Mouse (Mus musculus) myocyte (in vitro differentiated cells): ENCODE data around the gene Bcl6. TPM values are rescaled to one million over a fixed set of nuclear protein-coding genes. Genes with fewer than 3 reads are reported as not detected.

ENCODE experiments used
- H3K27me3 ChIP-seq: one replicate; pipeline ENCODE4 v1.6.1; 2011; ENCODE audit not compliant: control insufficient read depth, insufficient read depth, insufficient read length
- H3K36me3 ChIP-seq: one replicate; pipeline ENCODE4 v1.6.1; 2011; ENCODE audit not compliant: control insufficient read depth, insufficient read depth
- H3K4me2 ChIP-seq: one replicate; pipeline ENCODE4 v1.6.1; 2011; ENCODE audit warnings: low read depth, control low read depth
- H3K4me3 ChIP-seq: one replicate; pipeline ENCODE4 v1.5.1; 2011; ENCODE audit warnings: mild to moderate bottlenecking, control low read depth, moderate library complexity
- H3K79me2 ChIP-seq: one replicate; pipeline ENCODE4 v1.6.1; 2011; ENCODE audit not compliant: control insufficient read depth, insufficient read depth
- H3ac ChIP-seq: one replicate; pipeline ENCODE4 v1.6.1; 2011; ENCODE audit not compliant: control insufficient read depth, insufficient read length
- CEBPB ChIP-seq: IDR thresholded peaks from 2 replicates; pipeline ENCODE4 v1.6.1; 2011; ENCODE audit warnings: mild to moderate bottlenecking, moderate library complexity; ENCODE audit not compliant: poor library complexity, insufficient read depth, severe bottlenecking
- E2F4 ChIP-seq: IDR thresholded peaks from one replicate; pipeline ENCODE4 v1.6.1; 2011; ENCODE audit warnings: mild to moderate bottlenecking, control low read depth, moderate library complexity; ENCODE audit not compliant: insufficient read depth
- MAX ChIP-seq: IDR thresholded peaks from one replicate; pipeline ENCODE4 v1.6.1; 2011; ENCODE audit warnings: low read depth, mild to moderate bottlenecking, control low read depth
- MYOD1 ChIP-seq, 3 experiments: IDR thresholded peaks; one replicate each; pipeline ENCODE4 v1.6.1; 2011; ENCODE audit warnings: control low read depth in 2 of 3, low read depth in 2 of 3, mild to moderate bottlenecking in 2 of 3, moderate library complexity in 1 of 3; ENCODE audit not compliant: insufficient read length in 2 of 3, control insufficient read depth in 1 of 3
- MYOG ChIP-seq, 3 experiments: IDR thresholded peaks; one replicate each; pipeline ENCODE4 v1.6.1; 2011; ENCODE audit warnings: control low read depth in 2 of 3, low read depth in 2 of 3, mild to moderate bottlenecking in 2 of 3; ENCODE audit not compliant: insufficient read length in 2 of 3, control insufficient read depth in 1 of 3, insufficient read depth in 1 of 3
- POLR2A ChIP-seq: IDR thresholded peaks from one replicate; pipeline ENCODE4 v1.6.1; 2011; ENCODE audit warnings: low read depth, mild to moderate bottlenecking, control low read depth, moderate library complexity; ENCODE audit not compliant: insufficient read length
- POLR2AphosphoS2 ChIP-seq: IDR thresholded peaks from one replicate; pipeline ENCODE4 v1.6.1; 2011; ENCODE audit warnings: low read depth, control low read depth; ENCODE audit not compliant: insufficient read length
- REST ChIP-seq: IDR thresholded peaks from one replicate; pipeline ENCODE4 v1.6.1; 2011; ENCODE audit warnings: mild to moderate bottlenecking, control low read depth, moderate library complexity; ENCODE audit not compliant: insufficient read depth, insufficient read length
- SRF ChIP-seq: IDR thresholded peaks from one replicate; pipeline ENCODE4 v1.6.1; 2011; ENCODE audit warnings: low read depth; ENCODE audit not compliant: control insufficient read depth, insufficient read length
- TCF12 ChIP-seq: IDR thresholded peaks from one replicate; pipeline ENCODE4 v1.6.1; 2011; ENCODE audit warnings: mild to moderate bottlenecking, control low read depth; ENCODE audit not compliant: poor library complexity, insufficient read depth, severe bottlenecking
- TCF3 ChIP-seq: IDR thresholded peaks from one replicate; pipeline ENCODE4 v1.6.1; 2011; ENCODE audit warnings: low read depth, control low read depth; ENCODE audit not compliant: insufficient read length
- USF1 ChIP-seq: IDR thresholded peaks from one replicate; pipeline ENCODE4 v1.6.1; 2011; ENCODE audit warnings: low read depth, mild to moderate bottlenecking, control low read depth, moderate library complexity
- polyA plus RNA-seq: library from polyadenylated mRNA; unstranded; fragments of >200 nt; fragmentation: generic; extraction: Trizol; gene quantifications from one replicate; pipeline ENCODE4 v1.2.1, GENCODE M21; 2012; ENCODE audit warnings: missing spikeins

Bcl6 gene
- polyA plus RNA-seq, 1 experiment = 28.5 TPM

DNA sequence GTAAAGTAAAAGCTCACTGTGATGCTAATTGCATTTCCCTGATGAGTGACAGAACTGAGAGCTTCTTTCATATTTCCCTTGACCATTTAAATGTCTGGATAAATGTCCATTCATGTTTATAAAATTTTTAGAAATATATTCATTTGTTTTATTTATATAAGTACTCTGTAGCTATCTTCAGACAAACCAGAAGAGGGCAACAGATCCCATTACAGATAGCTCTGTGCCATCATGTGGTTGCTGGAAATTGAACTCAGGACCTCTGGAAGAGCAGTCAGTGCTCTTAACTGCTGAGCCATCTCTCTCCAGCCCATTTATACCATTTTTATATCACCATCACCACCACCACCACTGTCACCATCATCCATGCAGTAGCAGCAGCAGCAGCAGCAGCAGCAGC is 29.7 kb downstream of the Bcl6 start:
- TF ChIP-seq POLR2AphosphoS2 = no peak
- no peak for TF ChIP-seq MYOG (IDR thresholded peaks at IDR 0.05; ENCODE audit: control insufficient read depth in 1 of 3, insufficient read depth in 1 of 3, insufficient read length in 2 of 3, low read depth in 2 of 3)
- TF ChIP-seq USF1 = no peak
- no peak for TF ChIP-seq POLR2A
- TF ChIP-seq TCF12 = no peak
- no peak for TF ChIP-seq TCF3
- TF ChIP-seq MYOD1 (IDR thresholded peaks at IDR 0.05; ENCODE audit: control insufficient read depth in 1 of 3, insufficient read length in 2 of 3, low read depth in 2 of 3) = no peak
- no peak for TF ChIP-seq E2F4
- no peak for TF ChIP-seq CEBPB
- no peak for TF ChIP-seq MAX
- no peak for TF ChIP-seq REST
- no peak for TF ChIP-seq SRF

DNA sequence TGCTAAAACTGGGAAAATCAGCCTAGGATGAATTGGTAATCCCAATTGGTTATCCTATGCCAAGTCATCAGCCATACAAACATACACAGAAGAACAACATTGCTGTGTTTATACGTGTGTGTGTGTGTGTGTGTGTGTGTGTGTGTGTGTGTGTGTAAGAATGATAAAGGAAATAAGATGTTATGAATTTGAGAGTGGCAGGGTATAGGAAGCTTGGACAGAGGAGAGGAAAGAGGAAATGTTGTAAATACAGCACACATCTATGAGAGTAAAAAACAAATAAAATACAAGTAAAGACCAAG is 34.7 kb downstream of the Bcl6 start:
- no peaks in the 10 kb centered on the region for H3K79me2 ChIP-seq
- no peaks in the 10 kb centered on the region for H3K27me3 ChIP-seq
- TF ChIP-seq MYOG (IDR thresholded peaks at IDR 0.05; ENCODE audit: control insufficient read depth in 1 of 3, insufficient read depth in 1 of 3, insufficient read length in 2 of 3, low read depth in 2 of 3) = no peak
- TF ChIP-seq REST = no peak
- TF ChIP-seq TCF12 = no peak
- TF ChIP-seq E2F4 = no peak
- no peak for TF ChIP-seq TCF3
- no peak for TF ChIP-seq POLR2AphosphoS2
- no peak for TF ChIP-seq SRF
- no peak for TF ChIP-seq MAX
- TF ChIP-seq USF1 = no peak
- TF ChIP-seq CEBPB = no peak
- no peak for TF ChIP-seq MYOD1 (IDR thresholded peaks at IDR 0.05; ENCODE audit: control insufficient read depth in 1 of 3, insufficient read length in 2 of 3, low read depth in 2 of 3)
- TF ChIP-seq POLR2A = no peak
- H3K4me3 ChIP-seq = no peak overlapping the region
- H3K4me2 ChIP-seq = no peak overlapping the region
- no peak overlapping the region for H3ac ChIP-seq
- H3K36me3 ChIP-seq = no peaks in the 10 kb centered on the region

More for the DNA sequence above, 29.7 kb downstream of the Bcl6 start:
- Histone ChIP-seq H3K79me2 (no peaks in the 10 kb centered on the region), H3K27me3 (no peaks in the 10 kb centered on the region), H3K4me2 (no peak overlapping the region), H3K4me3 (no peak overlapping the region), H3ac (no peak overlapping the region), H3K36me3 (no peaks in the 10 kb centered on the region)

GRCm38 (mm10) chr16:23953189-23953958 is 35.3 kb downstream of the Bcl6 start:
- H3K4me3 ChIP-seq = no peak overlapping the region
- no peak overlapping the region for H3ac ChIP-seq
- no peak overlapping the region for H3K4me2 ChIP-seq
- H3K79me2 ChIP-seq = no peaks in the 10 kb centered on the region
- H3K36me3 ChIP-seq = no peaks in the 10 kb centered on the region
- TF ChIP-seq E2F4 (no peak), POLR2AphosphoS2 (no peak), MAX (no peak), POLR2A (no peak)
- H3K27me3 ChIP-seq = no peaks in the 10 kb centered on the region

DNA sequence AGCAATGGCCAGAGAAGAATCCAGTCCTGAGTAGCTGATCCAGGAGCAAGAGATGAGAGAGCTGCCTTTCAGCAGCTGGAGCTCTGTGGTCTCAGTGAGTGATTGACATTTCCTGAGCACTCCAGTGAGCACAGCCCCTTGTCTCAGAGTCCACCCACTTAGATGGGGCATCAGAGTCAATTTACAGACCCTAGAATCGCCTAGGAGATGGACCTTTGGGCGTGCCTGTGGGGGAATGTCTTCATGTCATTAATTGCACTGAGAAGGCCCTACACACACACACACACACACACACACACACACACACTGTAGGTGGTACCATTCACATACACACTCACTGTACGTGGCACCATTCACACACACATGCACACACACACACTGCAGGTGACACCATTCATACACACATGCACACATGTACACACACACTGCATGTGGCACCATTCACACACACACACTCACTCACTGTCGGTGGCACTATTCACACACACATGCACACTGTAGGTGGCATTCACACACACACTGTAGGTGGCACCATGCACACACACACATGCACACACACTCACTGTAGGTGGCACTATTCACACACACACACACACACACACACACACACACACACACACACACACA is 36.4 kb downstream of the Bcl6 start:
- H3K27me3 ChIP-seq = no peaks in the 10 kb centered on the region
- TF ChIP-seq E2F4 (no peak), SRF (no peak), POLR2A (no peak), TCF3 (no peak), TCF12 (no peak), REST (no peak), CEBPB (no peak), MAX (no peak), USF1 (no peak), MYOG (IDR thresholded peaks at IDR 0.05; ENCODE audit: control insufficient read depth in 1 of 3, insufficient read depth in 1 of 3, insufficient read length in 2 of 3, low read depth in 2 of 3) (no peak), MYOD1 (IDR thresholded peaks at IDR 0.05; ENCODE audit: control insufficient read depth in 1 of 3, insufficient read length in 2 of 3, low read depth in 2 of 3) (no peak), POLR2AphosphoS2 (no peak)
- H3K4me2 ChIP-seq = no peak overlapping the region
- H3K79me2 ChIP-seq = no peaks in the 10 kb centered on the region
- no peak overlapping the region for H3ac ChIP-seq
- no peaks in the 10 kb centered on the region for H3K36me3 ChIP-seq
- H3K4me3 ChIP-seq = no peak overlapping the region

GRCm38 (mm10) chr16:23947654-23948053 is 41.0 kb downstream of the Bcl6 start:
- H3K36me3 ChIP-seq = no peaks in the 10 kb centered on the region

More at GRCm38 (mm10) chr16:23947654-23948053, 41.0 kb downstream of the Bcl6 start:
- Histone ChIP-seq H3K79me2 (no peaks in the 10 kb centered on the region), H3K4me2 (no peak overlapping the region), H3K4me3 (no peak overlapping the region), H3K27me3 (no peaks in the 10 kb centered on the region), H3ac (no peak overlapping the region)
- TF ChIP-seq REST (no peak), TCF12 (no peak), MYOG (IDR thresholded peaks at IDR 0.05; ENCODE audit: control insufficient read depth in 1 of 3, insufficient read depth in 1 of 3, insufficient read length in 2 of 3, low read depth in 2 of 3) (no peak), TCF3 (no peak), SRF (no peak), MAX (no peak), POLR2A (no peak), E2F4 (no peak), POLR2AphosphoS2 (no peak)
